Mouse (Mus musculus) urinary bladder, postnatal 4 days (tissue): ENCODE results near the gene Reep3.
"Not testable (repeated sequence)": the region's sequence is repeated elsewhere in the genome, so short reads cannot be mapped to it uniquely, and the experiment has no call there.

Experiments
- DNase-seq, 2 experiments: peaks; one replicate each; pipeline ENCODE4 v3.0.0; 2021 to 2022; ENCODE audit warnings: low spot score in 2 of 2

Reep3 gene

GRCm38 (mm10) chr10:67096621-67097436, at the start of gene Reep3:
Gene Reep3 (minus strand): TSS chr10:67096945.
- peak; percentile 66 to 69 for DNase-seq

GRCm38 (mm10) chr10:67145623-67146022, 48.9 kb upstream of the Reep3 start:
- no peak for DNase-seq

GRCm38 (mm10) chr10:67144269-67144668, 47.5 kb upstream of the Reep3 start:
- no peak for DNase-seq

- DNase-seq = no peak
Observed at GRCm38 (mm10) chr10:67143661-67144060, 46.9 kb upstream of the Reep3 start.

GRCm38 (mm10) chr10:67137437-67137836, 40.7 kb upstream of the Reep3 start:
- DNase-seq = no peak

GRCm38 (mm10) chr10:67134322-67134721, 37.6 kb upstream of the Reep3 start:
- no peak for DNase-seq

- no peak for DNase-seq
Observed at GRCm38 (mm10) chr10:67131709-67132108, 35.0 kb upstream of the Reep3 start.

- no peak for DNase-seq
Observed at GRCm38 (mm10) chr10:67129531-67129930, 32.8 kb upstream of the Reep3 start.

GRCm38 (mm10) chr10:67126859-67127758, 30.4 kb upstream of the Reep3 start:
- peak in 1 of 2 experiments; percentile 43 for DNase-seq

- peak in 1 of 2 experiments; percentile 38 for DNase-seq
Observed at GRCm38 (mm10) chr10:67126061-67126858, 29.5 kb upstream of the Reep3 start.

- no peak for DNase-seq
Observed at GRCm38 (mm10) chr10:67124156-67124555, 27.4 kb upstream of the Reep3 start.

- no peak for DNase-seq
Observed at GRCm38 (mm10) chr10:67123756-67124155, 27.0 kb upstream of the Reep3 start.

GRCm38 (mm10) chr10:67120640-67121039, 23.9 kb upstream of the Reep3 start:
- no peak for DNase-seq

GRCm38 (mm10) chr10:67120180-67120579, 23.4 kb upstream of the Reep3 start:
- DNase-seq = no peak

- no peak for DNase-seq
Observed at GRCm38 (mm10) chr10:67119291-67119690, 22.5 kb upstream of the Reep3 start.

GRCm38 (mm10) chr10:67116251-67116650, 19.5 kb upstream of the Reep3 start:
- no peak for DNase-seq

GRCm38 (mm10) chr10:67115666-67116091, 18.9 kb upstream of the Reep3 start:
- no peak for DNase-seq

GRCm38 (mm10) chr10:67115115-67115514, 18.4 kb upstream of the Reep3 start:
- DNase-seq = no peak

GRCm38 (mm10) chr10:67113833-67114232, 17.1 kb upstream of the Reep3 start:
- no peak for DNase-seq

- not testable (repeated sequence) for DNase-seq
Observed at GRCm38 (mm10) chr10:67112967-67113366, 16.2 kb upstream of the Reep3 start.

- DNase-seq = no peak
Observed at GRCm38 (mm10) chr10:67111799-67112177, 15.0 kb upstream of the Reep3 start.
